Mouse (Mus musculus) MEL (cell line): ENCODE measurements around the gene Gm20388. TPM values are rescaled to one million over a fixed set of nuclear protein-coding genes. Genes with fewer than 3 reads are reported as not detected.

Experiments used
- DNase-seq: peaks from one replicate; pipeline ENCODE4 v3.0.0; 2011; ENCODE audit warnings: low read depth, low spot score
- H3K27ac ChIP-seq: 2 replicates; pipeline ENCODE4 v1.5.1; 2012; ENCODE audit warnings: low read depth, mild to moderate bottlenecking, control low read depth, low read length, moderate library complexity; ENCODE audit not compliant: control insufficient read depth
- H3K27me3 ChIP-seq, 2 experiments: fragments of 150-350 bp in 1 of 2; sonication (generic) in 1 of 2; 2 replicates each; pipeline ENCODE4 v1.6.1; 2012; ENCODE audit warnings: low read length in 2 of 2, mild to moderate bottlenecking in 2 of 2, improper control_type of control experiment in 1 of 2, moderate library complexity in 1 of 2; ENCODE audit not compliant: insufficient read depth in 2 of 2, control insufficient read depth in 1 of 2
- H3K36me3 ChIP-seq, 2 experiments: 2 replicates each; pipeline ENCODE4 v1.6.1; 2012 to 2014; ENCODE audit warnings: low read length in 2 of 2, improper control_type of control experiment in 1 of 2, inconsistent platforms in 1 of 2, mild to moderate bottlenecking in 1 of 2; ENCODE audit not compliant: insufficient read depth in 2 of 2, control insufficient read depth in 1 of 2
- H3K4me1 ChIP-seq, 2 experiments: fragments of 150-350 bp in 1 of 2; sonication (generic) in 1 of 2; 2 replicates each; pipeline ENCODE4 v1.6.1; 2012; ENCODE audit warnings: low read length in 2 of 2, improper control_type of control experiment in 1 of 2, mild to moderate bottlenecking in 1 of 2; ENCODE audit not compliant: insufficient read depth in 2 of 2, control insufficient read depth in 1 of 2
- H3K4me3 ChIP-seq, 2 experiments: fragments of 150-350 bp in 1 of 2; sonication (generic) in 1 of 2; 2 replicates each; pipeline ENCODE4 v1.5.1; 2012; ENCODE audit warnings: low read depth in 2 of 2, low read length in 2 of 2, mild to moderate bottlenecking in 2 of 2, moderate library complexity in 2 of 2, control low read depth in 1 of 2, improper control_type of control experiment in 1 of 2; ENCODE audit not compliant: control insufficient read depth in 1 of 2, insufficient read depth in 1 of 2
- H3K79me2 ChIP-seq: 2 replicates; pipeline ENCODE4 v1.6.1; 2012; ENCODE audit warnings: mild to moderate bottlenecking, low read length, moderate library complexity; ENCODE audit not compliant: control insufficient read depth, poor library complexity, insufficient read depth
- H3K9ac ChIP-seq: 2 replicates; pipeline ENCODE4 v1.6.1; 2012; ENCODE audit warnings: low read depth, mild to moderate bottlenecking, control low read depth, low read length, moderate library complexity; ENCODE audit not compliant: control insufficient read depth, poor library complexity, severe bottlenecking
- H3K9me3 ChIP-seq: fragments of 150-350 bp; sonication (generic); replicated peaks from 2 replicates; pipeline ENCODE4 v1.6.1; 2012; ENCODE audit warnings: mild to moderate bottlenecking, low read length, improper control_type of control experiment, moderate library complexity; ENCODE audit not compliant: insufficient read depth
- CHD2 ChIP-seq: IDR thresholded peaks from 2 replicates; pipeline ENCODE4 v1.6.1; 2011; ENCODE audit warnings: low read length, improper control_type of control experiment
- CTCF ChIP-seq, 3 experiments: IDR thresholded peaks in 2 of 3; conservative IDR thresholded peaks in 1 of 3; 2 replicates each; pipeline ENCODE4 v1.5.1; 2011 to 2012; ENCODE audit warnings: low read length in 3 of 3, low read depth in 2 of 3, mild to moderate bottlenecking in 2 of 3, improper control_type of control experiment in 1 of 3, inconsistent platforms in 1 of 3, mixed read lengths in 1 of 3, moderate library complexity in 1 of 3; ENCODE audit not compliant: control insufficient read depth in 1 of 3, insufficient read depth in 1 of 3, poor library complexity in 1 of 3, severe bottlenecking in 1 of 3
- ELF1 ChIP-seq: IDR thresholded peaks from 2 replicates; pipeline ENCODE4 v1.6.1; 2014; ENCODE audit warnings: low read depth, mild to moderate bottlenecking, inconsistent platforms, low read length, improper control_type of control experiment, moderate library complexity
- EP300 ChIP-seq, 2 experiments: IDR thresholded peaks; 2 replicates each; pipeline ENCODE4 v1.6.1; 2011; ENCODE audit warnings: improper control_type of control experiment in 2 of 2, low read length in 2 of 2, low read depth in 1 of 2, mild to moderate bottlenecking in 1 of 2
- GABPA ChIP-seq: IDR thresholded peaks from 2 replicates; pipeline ENCODE4 v1.6.1; 2012; ENCODE audit warnings: low read depth, mild to moderate bottlenecking, inconsistent platforms, low read length, improper control_type of control experiment, moderate library complexity
- MAFK ChIP-seq: IDR thresholded peaks from 2 replicates; pipeline ENCODE4 v1.6.1; 2011; ENCODE audit warnings: low read depth, mild to moderate bottlenecking, low read length, improper control_type of control experiment, borderline replicate concordance
- MAZ ChIP-seq: IDR thresholded peaks from 2 replicates; pipeline ENCODE4 v1.6.1; 2012; ENCODE audit warnings: low read depth, mild to moderate bottlenecking, inconsistent platforms, low read length, improper control_type of control experiment
- MEF2A ChIP-seq: IDR thresholded peaks from 2 replicates; pipeline ENCODE4 v1.6.1; 2014; ENCODE audit warnings: low read depth, mild to moderate bottlenecking, inconsistent platforms, low read length, improper control_type of control experiment; ENCODE audit not compliant: poor library complexity, insufficient replicate concordance, severe bottlenecking; ENCODE audit errors: extremely low read depth
- POLR2AphosphoS2 ChIP-seq: IDR thresholded peaks from 2 replicates; pipeline ENCODE4 v1.6.1; 2011; ENCODE audit warnings: low read length, improper control_type of control experiment
- POLR2AphosphoS5 ChIP-seq: IDR thresholded peaks from 2 replicates; pipeline ENCODE4 v1.6.1; 2012; ENCODE audit warnings: low read depth, borderline replicate concordance, mild to moderate bottlenecking, inconsistent platforms, low read length, moderate library complexity, mixed read lengths
- TAL1 ChIP-seq: IDR thresholded peaks from 2 replicates; pipeline ENCODE4 v1.6.1; 2012; ENCODE audit warnings: mild to moderate bottlenecking, inconsistent platforms, low read length, moderate library complexity, mixed read lengths
- USF2 ChIP-seq, 2 experiments: IDR thresholded peaks; 2 replicates each; pipeline ENCODE4 v1.6.1; 2011 to 2012; ENCODE audit warnings: improper control_type of control experiment in 2 of 2, low read length in 2 of 2, borderline replicate concordance in 1 of 2, inconsistent platforms in 1 of 2, low read depth in 1 of 2, mild to moderate bottlenecking in 1 of 2; ENCODE audit not compliant: insufficient read depth in 1 of 2
- ZC3H11A ChIP-seq: IDR thresholded peaks from 2 replicates; pipeline ENCODE4 v1.6.1; 2012; ENCODE audit warnings: low read depth, mild to moderate bottlenecking, inconsistent platforms, low read length, improper control_type of control experiment
- polyA plus RNA-seq, 2 experiments: library from polyadenylated mRNA; stranded (reverse) in 1 of 2; unstranded in 1 of 2; fragments of >175 nt in 1 of 2; fragments of >200 nt in 1 of 2; gene quantifications; 2 replicates each; pipeline versions ENCODE4 v1.2.1 to v1.2.4; 2012; ENCODE audit warnings: low replicate concordance in 2 of 2, low read depth in 1 of 2; ENCODE audit not compliant: insufficient read length in 2 of 2, insufficient read depth in 1 of 2, missing spikeins in 1 of 2
- total RNA-seq: library from RNA; depleted of rRNA; stranded (reverse); fragments of 300-350 nt; gene quantifications from 2 replicates; pipeline ENCODE4 v1.2.3, GENCODE M21; 2012

The Gm20388 gene
- total and polyA plus RNA-seq, 3 experiments, result 11.1 to 17.8 TPM; not detected in 1

DNA sequence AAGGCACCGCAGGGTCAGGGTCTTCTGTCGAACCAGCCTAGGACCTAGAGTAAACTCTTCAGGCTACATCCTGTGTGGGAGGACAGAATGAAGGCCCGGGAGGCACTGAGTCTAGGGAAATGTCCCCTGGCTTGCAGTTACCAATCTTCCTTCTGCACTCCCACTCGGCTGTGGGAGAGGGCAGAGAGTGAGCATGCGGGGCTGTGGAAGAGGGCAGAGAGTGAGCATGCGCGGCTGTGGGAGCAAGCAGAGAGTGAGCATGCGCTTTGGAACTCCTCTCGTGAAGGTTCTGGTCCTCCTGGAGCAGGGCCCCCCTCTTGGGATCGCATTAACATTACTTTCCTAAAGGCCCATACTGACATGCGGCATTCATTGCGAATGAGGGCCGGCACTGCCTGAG lies 106.7 kb downstream of the Gm20388 start:
- Histone ChIP-seq H3K9ac (no peak overlapping the region), H3K27me3 (no peaks in the 10 kb centered on the region), H3K79me2 (no peaks in the 10 kb centered on the region), H3K36me3 (peaks cover 0 to 17% of the 10 kb centered on the region in 2 experiments; a peak in 2 of 4 replicates), H3K27ac (no peak overlapping the region), H3K4me1 (peaks cover 12 to 41% of the 10 kb centered on the region in 2 experiments), H3K9me3 (no peaks in the 10 kb centered on the region), H3K4me3 (no peak overlapping the region)
- DNase-seq, result no peak
- TF ChIP-seq POLR2AphosphoS2, result no peak
- TF ChIP-seq CTCF (IDR thresholded peaks at IDR 0.05 in 2 of 3, conservative IDR thresholded peaks at IDR 0.05 in 1 of 3; ENCODE audit: control insufficient read depth in 1 of 3, insufficient read depth in 1 of 3, low read depth in 2 of 3, low read length in 3 of 3, poor library complexity in 1 of 3, severe bottlenecking in 1 of 3), result no peak
- TF ChIP-seq ELF1, result no peak
- no peak for TF ChIP-seq MEF2A
- TF ChIP-seq MAFK, result no peak
- TF ChIP-seq USF2 (IDR thresholded peaks at IDR 0.05; ENCODE audit: borderline replicate concordance in 1 of 2, insufficient read depth in 1 of 2, low read depth in 1 of 2, low read length in 2 of 2), result no peak
- TF ChIP-seq EP300 (IDR thresholded peaks at IDR 0.05; ENCODE audit: low read depth in 1 of 2, low read length in 2 of 2), result no peak
- TF ChIP-seq POLR2AphosphoS5, result no peak

- no peak overlapping the region for H3K27ac ChIP-seq
- TF ChIP-seq TAL1 (no peak), CHD2 (no peak), GABPA (no peak)
- no peak overlapping the region for H3K9ac ChIP-seq
- no peaks in the 10 kb centered on the region for H3K27me3 ChIP-seq
- H3K79me2 ChIP-seq, result no peaks in the 10 kb centered on the region
- H3K4me3 ChIP-seq, result no peak overlapping the region
- H3K9me3 ChIP-seq, result no peaks in the 10 kb centered on the region
- peaks cover 12 to 37% of the 10 kb centered on the region in 2 experiments for H3K4me1 ChIP-seq
- no peak for DNase-seq
- peaks cover 0 to 17% of the 10 kb centered on the region in 2 experiments; a peak in 2 of 4 replicates for H3K36me3 ChIP-seq
These were observed 107.1 kb downstream of the Gm20388 start for GRCm38 (mm10) chr8:120017786-120018185.

DNA sequence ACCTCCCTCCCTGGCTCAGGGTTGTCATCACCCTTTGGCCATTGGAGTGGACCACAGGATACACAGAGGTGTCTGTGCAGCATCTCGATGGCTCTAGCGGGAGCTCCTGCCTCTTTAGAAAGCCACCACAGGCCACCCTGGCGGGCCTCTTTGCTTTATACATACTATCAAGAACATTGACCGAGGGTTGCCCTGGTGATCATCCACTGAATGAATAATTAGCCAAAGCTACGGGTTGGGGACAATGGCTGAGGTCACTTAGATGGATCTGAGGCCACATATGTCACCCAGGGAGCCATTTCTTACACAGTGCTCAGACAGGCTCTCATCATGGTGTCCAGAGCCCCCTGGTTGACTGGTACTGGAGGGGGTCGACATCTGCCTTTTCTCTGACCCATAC lies 107.7 kb downstream of the Gm20388 start:
- Histone ChIP-seq H3K4me1 (peaks cover 11 to 35% of the 10 kb centered on the region in 2 experiments), H3K9me3 (no peaks in the 10 kb centered on the region), H3K4me3 (no peak overlapping the region), H3K27ac (no peak overlapping the region), H3K9ac (no peak overlapping the region), H3K79me2 (no peaks in the 10 kb centered on the region), H3K36me3 (peaks cover 0 to 15% of the 10 kb centered on the region in 2 experiments; a peak in 2 of 4 replicates), H3K27me3 (no peaks in the 10 kb centered on the region)
- no peak for DNase-seq
- TF ChIP-seq MAZ (no peak), ZC3H11A (no peak), EP300 (IDR thresholded peaks at IDR 0.05; ENCODE audit: low read depth in 1 of 2, low read length in 2 of 2) (no peak)
